27 mouse cellular contexts compared by ENCODE assay signal in genomic region chr7:67559486-67559885, GRCm38 (mm10).
DNase-seq lines count a peak whose midpoint lies in the region; ATAC-seq and TF ChIP-seq lines count a peak whose summit lies in the region.
"Had no signal": no experiment of that assay in that cellular context is flagged by ENCODE, and none has a peak within 500 bp of the region (broad histone marks: within the 10 kb centered on the region; RNA-seq: fewer than 3 reads in every experiment).

No protein-coding gene starts in this region.

- H3K4me2 ChIP-seq in heart, embryonic 12.5 days: no peak overlapping the region
- H3K4me2 ChIP-seq in heart, embryonic 15.5 days: no peak overlapping the region
- no peak overlapping the region for H3K4me2 ChIP-seq in CH12.LX (ENCODE audit: insufficient read depth, low read depth, poor library complexity, severe bottlenecking)
- no peak overlapping the region for H3K4me2 ChIP-seq in heart, postnatal 0 days (ENCODE audit: low read depth, low read length)
- H3K4me2 ChIP-seq: embryonic facial prominence, embryonic 12.5 days; embryonic facial prominence, embryonic 15.5 days; hindbrain, embryonic 14.5 days had no signal

- TF ChIP-seq EP300 in CH12.LX (IDR thresholded peaks at IDR 0.05; ENCODE audit: low read length): no peak
- TF ChIP-seq EP300 in heart, postnatal 0 days (IDR thresholded peaks at IDR 0.05; ENCODE audit: low read depth): no peak

- peak overlapping the region; percentile 62 for H3K27ac ChIP-seq in heart, embryonic 12.5 days (ENCODE audit: poor library complexity, severe bottlenecking)
- H3K27ac ChIP-seq in heart, embryonic 15.5 days: peak overlapping the region; percentile 59
- H3K27ac ChIP-seq in CH12.LX (ENCODE audit: insufficient read depth, low read depth): no peak overlapping the region
- H3K27ac ChIP-seq in heart, postnatal 0 days (ENCODE audit: low read depth): peak overlapping the region; percentile 70
- H3K27ac ChIP-seq: embryonic facial prominence, embryonic 12.5 days; embryonic facial prominence, embryonic 15.5 days; gastrocnemius, adult 2 months; hindbrain, embryonic 14.5 days; hindbrain, postnatal 0 days had no signal

- TF ChIP-seq RAD21 in CH12.LX (IDR thresholded peaks at IDR 0.05; ENCODE audit: low read depth, low read length): no peak

- H3K9ac ChIP-seq in heart, embryonic 12.5 days: no peak overlapping the region
- no peak overlapping the region for H3K9ac ChIP-seq in heart, embryonic 15.5 days
- H3K9ac ChIP-seq in CH12.LX (ENCODE audit: insufficient read depth, low read depth): no peak overlapping the region
- H3K9ac ChIP-seq in heart, postnatal 0 days (replicated peaks; ENCODE audit: low read depth, low read length): no peak overlapping the region
- H3K9ac ChIP-seq: embryonic facial prominence, embryonic 12.5 days; embryonic facial prominence, embryonic 15.5 days; forebrain, postnatal 0 days; hindbrain, embryonic 14.5 days had no signal

- no peaks in the 10 kb centered on the region for H3K79me2 ChIP-seq in CH12.LX (replicated peaks; ENCODE audit: control insufficient read depth, extremely low read depth, insufficient read depth, poor library complexity, severe bottlenecking)

- no peak for ATAC-seq in heart, embryonic 12.5 days (ENCODE audit: insufficient number of reproducible peaks, low FRiP score)
- 0 out of 2 replicates have a peak, but pooled peaks have one; percentile 40 for ATAC-seq in heart, embryonic 15.5 days (replicated peaks; ENCODE audit: insufficient number of reproducible peaks, insufficient read depth, low FRiP score, low read depth)
- no peak for ATAC-seq in heart, postnatal 0 days (ENCODE audit: insufficient read depth, low read depth)
- ATAC-seq: activated CD4-positive, CD25-positive, alpha-beta regulatory T cell, adult 4 months; CD4-positive, CD25-positive, alpha-beta regulatory T cell, adult 4 months; forebrain, embryonic 14.5 days; forebrain, postnatal 0 days; hindbrain, postnatal 0 days; inflammation-experienced regulatory T-cells, adult 6 months; intestine, embryonic 16.5 days had no signal

- dilution Hi-C loops in CH12.LX (cut with MboI; ENCODE audit: extremely low pct_ligation_motif_present, extremely low pct_unique_long_range_greater_than_20kb, low sequenced_read_pairs): no loop called here

- no peaks in the 10 kb centered on the region for H3K9me3 ChIP-seq in heart, embryonic 12.5 days (replicated peaks)
- no peaks in the 10 kb centered on the region for H3K9me3 ChIP-seq in heart, embryonic 15.5 days (replicated peaks)
- no peaks in the 10 kb centered on the region for H3K9me3 ChIP-seq in CH12.LX (replicated peaks; ENCODE audit: low read length)
- H3K9me3 ChIP-seq in heart, postnatal 0 days (replicated peaks; ENCODE audit: control insufficient read depth, low read length): no peaks in the 10 kb centered on the region
- H3K9me3 ChIP-seq: embryonic facial prominence, embryonic 12.5 days; embryonic facial prominence, embryonic 15.5 days had no signal

- no peak overlapping the region for H3K4me3 ChIP-seq in heart, embryonic 12.5 days
- no peak overlapping the region for H3K4me3 ChIP-seq in heart, embryonic 15.5 days
- H3K4me3 ChIP-seq in CH12.LX (replicated peaks in 1 of 3; ENCODE audit: low read depth in 2 of 3, low read length in 2 of 3, poor library complexity in 1 of 3): no peak overlapping the region
- H3K4me3 ChIP-seq in heart, postnatal 0 days (ENCODE audit: low read depth, low read length): no peak overlapping the region
- H3K4me3 ChIP-seq: embryonic facial prominence, embryonic 12.5 days; embryonic facial prominence, embryonic 15.5 days; gastrocnemius, adult 2 months had no signal

- H3K36me3 ChIP-seq in heart, embryonic 12.5 days: no peaks in the 10 kb centered on the region
- H3K36me3 ChIP-seq in heart, embryonic 15.5 days: no peaks in the 10 kb centered on the region
- peaks cover 13 to 41% of the 10 kb centered on the region in 2 experiments for H3K36me3 ChIP-seq in CH12.LX (replicated peaks in 1 of 2; ENCODE audit: control insufficient read depth in 1 of 2, insufficient read depth in 1 of 2, low read length in 1 of 2)
- no peaks in the 10 kb centered on the region for H3K36me3 ChIP-seq in heart, postnatal 0 days (replicated peaks; ENCODE audit: control insufficient read depth, insufficient read depth, low read length)
- H3K36me3 ChIP-seq: embryonic facial prominence, embryonic 12.5 days; embryonic facial prominence, embryonic 15.5 days had no signal

- H3K4me1 ChIP-seq in heart, embryonic 12.5 days (replicated peaks): peaks cover 35% of the 10 kb centered on the region
- H3K4me1 ChIP-seq in heart, embryonic 15.5 days (replicated peaks): peaks cover 30% of the 10 kb centered on the region
- peaks cover 0 to 19% of the 10 kb centered on the region in 2 experiments; a peak in 2 of 4 replicates for H3K4me1 ChIP-seq in CH12.LX (ENCODE audit: control insufficient read depth in 1 of 2, insufficient read depth in 2 of 2)
- peaks cover 28% of the 10 kb centered on the region for H3K4me1 ChIP-seq in heart, postnatal 0 days (ENCODE audit: control insufficient read depth, insufficient read depth)
- H3K4me1 ChIP-seq: embryonic facial prominence, embryonic 12.5 days had no signal

- no peaks in the 10 kb centered on the region for H3K27me3 ChIP-seq in heart, embryonic 12.5 days (replicated peaks)
- no peaks in the 10 kb centered on the region for H3K27me3 ChIP-seq in heart, embryonic 15.5 days
- no peaks in the 10 kb centered on the region for H3K27me3 ChIP-seq in CH12.LX (replicated peaks)
- H3K27me3 ChIP-seq in heart, postnatal 0 days (ENCODE audit: control insufficient read depth, insufficient read depth, low read length): no peaks in the 10 kb centered on the region
- H3K27me3 ChIP-seq: embryonic facial prominence, embryonic 12.5 days; embryonic facial prominence, embryonic 15.5 days had no signal

- in situ Hi-C loops in CH12.LX (cut with MboI; ENCODE audit: low pct_ligation_motif_present, low pct_unique_long_range_greater_than_20kb, low sequenced_read_pairs): no loop called here

- DNase-seq in heart, adult 11 months: no peak
- no peak for DNase-seq in heart, adult 9 months (ENCODE audit: low spot score in 2 of 2)
- no peak for DNase-seq in CH12.LX (ENCODE audit: extremely low read depth)
- peak; percentile 60 for DNase-seq in heart, postnatal 0 days (ENCODE audit: low spot score)
- DNase-seq in embryo, embryonic 9.5 days (ENCODE audit: extremely low spot score): no peak
- DNase-seq in kidney, postnatal 10 days: no peak
- DNase-seq: adrenal gland, adult 8-10 months; adrenal gland, postnatal 25 days; cerebellum, adult 11-12 months; cerebellum, adult 9-10 months; cerebellum, postnatal 14 days; forebrain, postnatal 0 days; gastrocnemius, adult 2 months; gastrocnemius, postnatal 14 days; kidney, adult 18-20 months; kidney, adult 9 months had no signal

- no peak for TF ChIP-seq POLR2A in CH12.LX (IDR thresholded peaks at IDR 0.05; ENCODE audit: low read depth, low read length)

- 39% methylated on average over 7 of the region's 7 CpGs for WGBS in heart, embryonic 12.5 days
- 32% methylated on average over 7 of the region's 7 CpGs for WGBS in heart, embryonic 15.5 days
- WGBS in heart, postnatal 0 days: 25% methylated on average over 7 of the region's 7 CpGs

- TF ChIP-seq CTCF in CH12.LX (conservative IDR thresholded peaks at IDR 0.05 in 1 of 2, IDR thresholded peaks at IDR 0.05 in 1 of 2; ENCODE audit: low read depth in 2 of 2, low read length in 2 of 2): no peak
- TF ChIP-seq CTCF in heart, postnatal 0 days (IDR thresholded peaks at IDR 0.05; ENCODE audit: low read depth): no peak

TF ChIP-seq in CH12.LX, 34 proteins besides CTCF, POLR2A, EP300 and RAD21:
- TF ChIP-seq MEF2A (IDR thresholded peaks at IDR 0.05; ENCODE audit: borderline replicate concordance, low read depth, low read length) (peak; percentile 11; the same call in 1 of the 2 replicates), MAZ (IDR thresholded peaks at IDR 0.05; ENCODE audit: low read depth, low read length) (no peak)
